Mouse (Mus musculus): Measurements from ENCODE around the gene Ttc34. TPM values are rescaled to one million over a fixed set of nuclear protein-coding genes. Genes with fewer than 3 reads are reported as not detected.

Gene Ttc34
- polyA plus RNA-seq, 1 experiment: not detected

- H3K4me3 ChIP-seq (replicated peaks; ENCODE audit: control insufficient read depth, low read depth, low read length): no peak overlapping the region
- TF ChIP-seq CTCF (IDR thresholded peaks at IDR 0.05; ENCODE audit: control insufficient read depth, insufficient read depth, low read length): no peak
- TF ChIP-seq POLR2A (IDR thresholded peaks at IDR 0.05; ENCODE audit: borderline replicate concordance, control insufficient read depth, low read depth, low read length): no peak
- no peaks in the 10 kb centered on the region for H3K4me1 ChIP-seq (ENCODE audit: control insufficient read depth, insufficient read depth, low read length)
- H3K27ac ChIP-seq (ENCODE audit: control insufficient read depth, insufficient read depth, low read depth, low read length, poor library complexity): no peak overlapping the region
- WGBS: 61% methylated on average over 4 of the region's 4 CpGs
Measured at GRCm38 (mm10) chr4:154853881-154854280, 16.6 kb downstream of the Ttc34 start.

GRCm38 (mm10) chr4:154854676-154855345 is 17.6 kb downstream of the Ttc34 start:
- H3K4me1 ChIP-seq (ENCODE audit: control insufficient read depth, insufficient read depth, low read length): no peaks in the 10 kb centered on the region
- H3K4me3 ChIP-seq (replicated peaks; ENCODE audit: control insufficient read depth, low read depth, low read length): no peak overlapping the region
- TF ChIP-seq CTCF (IDR thresholded peaks at IDR 0.05; ENCODE audit: control insufficient read depth, insufficient read depth, low read length): no peak
- no peak for TF ChIP-seq POLR2A (IDR thresholded peaks at IDR 0.05; ENCODE audit: borderline replicate concordance, control insufficient read depth, low read depth, low read length)
- 42% methylated on average over 12 of the region's 12 CpGs for WGBS
- H3K27ac ChIP-seq (ENCODE audit: control insufficient read depth, insufficient read depth, low read depth, low read length, poor library complexity): no peak overlapping the region

GRCm38 (mm10) chr4:154855721-154856479 is 18.6 kb downstream of the Ttc34 start:
- Histone ChIP-seq H3K4me3 (replicated peaks; ENCODE audit: control insufficient read depth, low read depth, low read length) (no peak overlapping the region), H3K4me1 (ENCODE audit: control insufficient read depth, insufficient read depth, low read length) (no peaks in the 10 kb centered on the region), H3K27ac (ENCODE audit: control insufficient read depth, insufficient read depth, low read depth, low read length, poor library complexity) (no peak overlapping the region; the same call in 1 of the 2 replicates)
- 2% methylated on average over 110 of the region's 110 CpGs for WGBS
- peak; percentile 30; the same call in 1 of the 2 replicates for TF ChIP-seq CTCF (IDR thresholded peaks at IDR 0.05; ENCODE audit: control insufficient read depth, insufficient read depth, low read length)
- no peak for TF ChIP-seq POLR2A (IDR thresholded peaks at IDR 0.05; ENCODE audit: borderline replicate concordance, control insufficient read depth, low read depth, low read length)

- Histone ChIP-seq H3K27ac (ENCODE audit: control insufficient read depth, insufficient read depth, low read depth, low read length, poor library complexity) (no peak overlapping the region; the same call in 1 of the 2 replicates), H3K4me3 (replicated peaks; ENCODE audit: control insufficient read depth, low read depth, low read length) (no peak overlapping the region), H3K4me1 (ENCODE audit: control insufficient read depth, insufficient read depth, low read length) (no peaks in the 10 kb centered on the region)
- TF ChIP-seq CTCF (IDR thresholded peaks at IDR 0.05; ENCODE audit: control insufficient read depth, insufficient read depth, low read length): no peak
- no peak for TF ChIP-seq POLR2A (IDR thresholded peaks at IDR 0.05; ENCODE audit: borderline replicate concordance, control insufficient read depth, low read depth, low read length)
- 28% methylated on average over 9 of the region's 9 CpGs for WGBS
Measured at GRCm38 (mm10) chr4:154856480-154856837, 19.2 kb downstream of the Ttc34 start.

DNA sequence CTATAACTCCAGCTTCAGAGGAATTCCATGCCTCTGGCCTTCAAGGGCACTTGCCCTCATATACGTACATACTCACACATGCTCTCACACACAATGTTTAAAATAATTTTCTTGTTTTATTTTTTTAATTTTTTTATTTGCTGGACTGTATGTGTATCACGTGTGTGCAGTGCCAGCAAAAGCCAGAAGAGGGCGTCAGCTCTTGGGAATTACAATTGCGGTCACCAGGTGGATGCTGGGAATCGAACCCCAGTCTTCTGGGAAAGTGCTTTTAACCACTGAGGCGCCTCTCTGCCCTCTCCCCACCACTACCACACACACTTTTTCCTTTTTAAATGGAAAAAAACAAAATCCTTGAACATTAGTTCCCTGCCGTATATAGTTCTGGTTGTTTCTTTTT is 19.6 kb downstream of the Ttc34 start:
- TF ChIP-seq POLR2A (IDR thresholded peaks at IDR 0.05; ENCODE audit: borderline replicate concordance, control insufficient read depth, low read depth, low read length) (no peak), CTCF (IDR thresholded peaks at IDR 0.05; ENCODE audit: control insufficient read depth, insufficient read depth, low read length) (no peak)
- 80% methylated on average over 7 of the region's 7 CpGs for WGBS
- no peak overlapping the region for H3K4me3 ChIP-seq (replicated peaks; ENCODE audit: control insufficient read depth, low read depth, low read length)

GRCm38 (mm10) chr4:154857366-154858240 is 20.3 kb downstream of the Ttc34 start:
- Histone ChIP-seq H3K4me1 (ENCODE audit: control insufficient read depth, insufficient read depth, low read length) (no peaks in the 10 kb centered on the region), H3K27ac (ENCODE audit: control insufficient read depth, insufficient read depth, low read depth, low read length, poor library complexity) (no peak overlapping the region), H3K4me3 (replicated peaks; ENCODE audit: control insufficient read depth, low read depth, low read length) (no peak overlapping the region)
- WGBS: 78% methylated on average over 10 of the region's 10 CpGs
- TF ChIP-seq CTCF (IDR thresholded peaks at IDR 0.05; ENCODE audit: control insufficient read depth, insufficient read depth, low read length) (no peak), POLR2A (IDR thresholded peaks at IDR 0.05; ENCODE audit: borderline replicate concordance, control insufficient read depth, low read depth, low read length) (no peak)

More for the DNA sequence above, 19.6 kb downstream of the Ttc34 start:
- Histone ChIP-seq H3K4me1 (ENCODE audit: control insufficient read depth, insufficient read depth, low read length) (no peaks in the 10 kb centered on the region), H3K27ac (ENCODE audit: control insufficient read depth, insufficient read depth, low read depth, low read length, poor library complexity) (no peak overlapping the region)

DNA sequence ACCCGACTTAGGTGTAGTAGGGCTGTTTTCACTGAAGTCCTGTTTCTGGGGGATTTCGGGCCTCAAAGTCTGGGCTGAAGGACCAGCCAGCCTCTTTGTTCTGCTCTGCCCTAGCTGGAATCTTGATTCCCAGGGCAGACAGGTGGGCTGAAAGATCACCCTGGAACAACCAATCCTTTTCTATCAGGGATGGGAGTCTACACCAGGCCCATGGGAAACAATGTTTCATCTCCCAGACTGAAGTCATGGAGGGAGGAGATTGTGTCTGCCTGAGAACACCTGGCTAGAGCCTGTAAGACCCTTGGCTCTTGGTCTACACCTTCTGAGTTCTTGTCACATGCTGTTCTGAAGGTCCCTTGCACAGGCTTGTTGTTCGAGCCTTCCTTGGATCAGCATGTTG is 21.3 kb downstream of the Ttc34 start:
- WGBS: 74% methylated on average over 3 of the region's 3 CpGs
- no peak overlapping the region for H3K27ac ChIP-seq (ENCODE audit: control insufficient read depth, insufficient read depth, low read depth, low read length, poor library complexity)
- no peaks in the 10 kb centered on the region for H3K4me1 ChIP-seq (ENCODE audit: control insufficient read depth, insufficient read depth, low read length)
- no peak overlapping the region for H3K4me3 ChIP-seq (replicated peaks; ENCODE audit: control insufficient read depth, low read depth, low read length)
- no peak for TF ChIP-seq CTCF (IDR thresholded peaks at IDR 0.05; ENCODE audit: control insufficient read depth, insufficient read depth, low read length)
- TF ChIP-seq POLR2A (IDR thresholded peaks at IDR 0.05; ENCODE audit: borderline replicate concordance, control insufficient read depth, low read depth, low read length): no peak

DNA sequence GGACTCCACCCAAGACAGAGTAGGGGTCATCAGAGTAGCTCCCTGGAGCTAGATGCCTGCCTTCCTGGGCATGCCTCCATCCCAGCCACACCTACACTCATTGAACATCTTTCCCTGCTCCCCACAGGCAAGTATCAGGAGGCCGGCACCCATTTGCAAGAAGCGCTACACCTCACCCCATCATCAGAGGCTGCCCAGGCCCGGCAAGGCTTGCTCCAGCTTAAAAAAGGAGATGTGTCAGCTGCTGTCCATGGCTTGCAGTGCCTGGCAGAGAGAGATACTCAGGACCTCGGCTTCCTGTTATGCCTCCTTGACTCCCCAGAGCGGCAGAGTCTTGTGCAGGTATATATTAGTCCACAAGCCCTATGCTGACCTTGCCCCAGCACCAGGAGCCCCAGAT is 24.7 kb downstream of the Ttc34 start:
- TF ChIP-seq POLR2A (IDR thresholded peaks at IDR 0.05; ENCODE audit: borderline replicate concordance, control insufficient read depth, low read depth, low read length) (no peak), CTCF (IDR thresholded peaks at IDR 0.05; ENCODE audit: control insufficient read depth, insufficient read depth, low read length) (no peak)
- Histone ChIP-seq H3K4me3 (replicated peaks; ENCODE audit: control insufficient read depth, low read depth, low read length) (no peak overlapping the region), H3K27ac (ENCODE audit: control insufficient read depth, insufficient read depth, low read depth, low read length, poor library complexity) (no peak overlapping the region), H3K4me1 (ENCODE audit: control insufficient read depth, insufficient read depth, low read length) (no peaks in the 10 kb centered on the region)
- WGBS: 68% methylated on average over 5 of the region's 5 CpGs
